Mouse (Mus musculus) intestine, postnatal 0 days (tissue): ENCODE measurements at regions not wholly inside any gene's neighbourhood (a gene's known extent, or its start where the extent isn't known, plus 50 kb on each side); places are given as distances from the start of the nearest gene placed in this dataset.

Source experiments
- ATAC-seq: fragments of 200-750 bp; cut with Nextera tagmentation; 2 replicates; pipeline ENCODE4 v1.8.0; 2017; ENCODE audit warnings: mild to moderate bottlenecking, moderate TSS enrichment, moderate library complexity
- H3K27ac ChIP-seq: fragments of 300-500 bp; sonication (generic); 2 replicates; pipeline ENCODE4 v1.5.1; 2014; ENCODE audit warnings: mild to moderate bottlenecking, low read depth, low read length, moderate library complexity
- H3K27me3 ChIP-seq: fragments of 300-500 bp; sonication (generic); replicated peaks from 2 replicates; pipeline ENCODE4 v1.6.1; 2014; ENCODE audit warnings: low read length, mixed read lengths; ENCODE audit not compliant: control insufficient read depth, insufficient read depth
- H3K36me3 ChIP-seq: fragments of 300-500 bp; sonication (generic); 2 replicates; pipeline ENCODE4 v1.6.1; 2014; ENCODE audit warnings: mild to moderate bottlenecking, moderate library complexity; ENCODE audit not compliant: control insufficient read depth, insufficient read depth
- H3K4me1 ChIP-seq: fragments of 300-500 bp; sonication (generic); replicated peaks from 2 replicates; pipeline ENCODE4 v1.6.1; 2014; ENCODE audit warnings: antibody characterized with exemption, low read length, mixed read lengths; ENCODE audit not compliant: control insufficient read depth, insufficient read depth
- H3K4me2 ChIP-seq: fragments of 300-500 bp; sonication (generic); replicated peaks from 2 replicates; pipeline ENCODE4 v1.6.1; 2014; ENCODE audit warnings: low read depth, mild to moderate bottlenecking, moderate library complexity
- H3K4me3 ChIP-seq: fragments of 300-500 bp; sonication (generic); 2 replicates; pipeline ENCODE4 v1.5.1; 2014; ENCODE audit warnings: low read depth, low read length
- H3K9ac ChIP-seq: fragments of 300-500 bp; sonication (generic); 2 replicates; pipeline ENCODE4 v1.6.1; 2014; ENCODE audit warnings: mild to moderate bottlenecking, low read depth, low read length
- H3K9me3 ChIP-seq: fragments of 300-500 bp; sonication (generic); 2 replicates; pipeline ENCODE4 v1.6.1; 2016; ENCODE audit warnings: mixed run types; ENCODE audit not compliant: control insufficient read depth
- CTCF ChIP-seq: sonication (generic); IDR thresholded peaks from 2 replicates; pipeline ENCODE4 v1.5.1; 2016; ENCODE audit warnings: low read depth, mild to moderate bottlenecking, control low read depth, antibody characterized with exemption, moderate library complexity
- WGBS: fragments of 180-500 bp; shearing (Covaris S2); extraction: QIAGEN DNeasy Blood & Tissue Kit; methylation state at CpG from one replicate; pipeline ENCODE4 v1.1.7; 2014; 5-methylcytosine and 5-hydroxymethylcytosine counted together

DNA sequence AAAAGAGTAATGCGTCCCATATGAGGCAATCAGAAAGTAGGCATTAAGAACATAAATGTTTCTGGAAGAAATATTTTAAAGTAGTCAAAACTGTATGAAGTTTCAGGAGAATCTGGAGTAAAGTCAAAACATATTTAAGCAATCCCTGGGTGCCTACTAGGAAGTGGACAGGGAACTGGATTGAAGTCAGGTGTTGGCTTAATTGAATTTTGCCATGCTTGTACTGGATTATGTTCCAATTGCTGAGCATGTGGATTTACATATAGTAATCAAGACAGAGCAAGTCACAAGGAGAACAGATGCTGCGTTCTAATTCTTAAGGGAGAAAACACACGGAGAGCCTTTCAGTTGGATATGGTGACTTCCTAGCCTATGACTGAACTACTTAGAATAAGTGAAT, 259.8 kb upstream of the Robo2 start:
- H3K27ac ChIP-seq: no peak overlapping the region
- no peak overlapping the region for H3K9ac ChIP-seq
- H3K4me1 ChIP-seq: no peaks in the 10 kb centered on the region
- no peaks in the 10 kb centered on the region for H3K9me3 ChIP-seq
- H3K4me3 ChIP-seq: no peak overlapping the region
- WGBS: 88% methylated on average over 3 of the region's 3 CpGs
- H3K4me2 ChIP-seq: no peak overlapping the region
- H3K36me3 ChIP-seq: no peaks in the 10 kb centered on the region
- H3K27me3 ChIP-seq: no peaks in the 10 kb centered on the region
- ATAC-seq: no peak
- no peak for TF ChIP-seq CTCF

- Histone ChIP-seq H3K27ac (no peak overlapping the region), H3K4me2 (no peak overlapping the region), H3K36me3 (no peaks in the 10 kb centered on the region), H3K9ac (no peak overlapping the region), H3K4me3 (no peak overlapping the region), H3K9me3 (no peaks in the 10 kb centered on the region), H3K4me1 (no peaks in the 10 kb centered on the region), H3K27me3 (no peaks in the 10 kb centered on the region)
- no peak for ATAC-seq
- WGBS: 73% methylated on average over 1 of the region's 1 CpGs
- TF ChIP-seq CTCF: no peak
Observed at GRCm38 (mm10) chr16:74664337-74664736, 252.7 kb upstream of the Robo2 start.

DNA sequence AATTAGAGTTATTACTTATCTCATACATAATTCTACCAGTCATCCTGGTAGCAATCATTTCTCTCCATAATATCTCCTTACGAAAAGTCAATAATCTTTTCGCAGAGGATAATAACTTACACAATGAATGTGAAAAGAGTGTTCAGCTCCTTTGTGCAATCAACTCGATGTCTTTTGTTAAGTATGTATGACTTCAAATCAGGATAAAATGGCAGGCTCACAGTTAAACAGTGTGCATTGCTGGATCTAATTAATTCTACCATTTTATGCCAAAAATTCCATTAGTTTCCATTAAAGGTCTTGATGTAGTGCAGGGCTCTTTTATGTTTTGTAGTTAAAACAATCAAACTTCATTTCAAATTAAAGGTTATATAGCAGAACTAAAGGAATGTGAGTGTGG, 239.6 kb upstream of the Robo2 start:
- Histone ChIP-seq H3K4me1 (no peaks in the 10 kb centered on the region), H3K36me3 (no peaks in the 10 kb centered on the region), H3K4me3 (no peak overlapping the region), H3K27ac (no peak overlapping the region), H3K4me2 (no peak overlapping the region), H3K9me3 (no peaks in the 10 kb centered on the region), H3K27me3 (no peaks in the 10 kb centered on the region), H3K9ac (no peak overlapping the region)
- no peak for TF ChIP-seq CTCF
- 81% methylated on average over 3 of the region's 3 CpGs for WGBS
- ATAC-seq: no peak

GRCm38 (mm10) chr16:74649207-74649606, 237.6 kb upstream of the Robo2 start:
- Histone ChIP-seq H3K9ac (no peak overlapping the region), H3K4me1 (no peaks in the 10 kb centered on the region), H3K36me3 (no peaks in the 10 kb centered on the region), H3K27ac (no peak overlapping the region), H3K9me3 (no peaks in the 10 kb centered on the region), H3K27me3 (no peaks in the 10 kb centered on the region), H3K4me2 (no peak overlapping the region), H3K4me3 (no peak overlapping the region)
- no peak for TF ChIP-seq CTCF
- no peak for ATAC-seq
- WGBS: 37% methylated on average over 2 of the region's 2 CpGs

- no peak for ATAC-seq
Observed at GRCm38 (mm10) chr16:74648384-74648783, 236.8 kb upstream of the Robo2 start.

GRCm38 (mm10) chr16:74644750-74645366, 233.2 kb upstream of the Robo2 start:
- no peak overlapping the region for H3K4me2 ChIP-seq
- no peak for ATAC-seq
- H3K9me3 ChIP-seq: no peaks in the 10 kb centered on the region
- H3K27me3 ChIP-seq: no peaks in the 10 kb centered on the region
- H3K9ac ChIP-seq: no peak overlapping the region
- no peaks in the 10 kb centered on the region for H3K36me3 ChIP-seq
- 79% methylated on average over 10 of the region's 10 CpGs for WGBS
- no peak overlapping the region for H3K27ac ChIP-seq
- H3K4me1 ChIP-seq: no peaks in the 10 kb centered on the region
- H3K4me3 ChIP-seq: no peak overlapping the region
- no peak for TF ChIP-seq CTCF

More at GRCm38 (mm10) chr16:74648384-74648783, 236.8 kb upstream of the Robo2 start:
- Histone ChIP-seq H3K4me2 (no peak overlapping the region), H3K36me3 (no peaks in the 10 kb centered on the region), H3K4me3 (no peak overlapping the region), H3K9me3 (no peaks in the 10 kb centered on the region), H3K27me3 (no peaks in the 10 kb centered on the region), H3K9ac (no peak overlapping the region), H3K27ac (no peak overlapping the region), H3K4me1 (no peaks in the 10 kb centered on the region)
- peak; percentile 45 for TF ChIP-seq CTCF

DNA sequence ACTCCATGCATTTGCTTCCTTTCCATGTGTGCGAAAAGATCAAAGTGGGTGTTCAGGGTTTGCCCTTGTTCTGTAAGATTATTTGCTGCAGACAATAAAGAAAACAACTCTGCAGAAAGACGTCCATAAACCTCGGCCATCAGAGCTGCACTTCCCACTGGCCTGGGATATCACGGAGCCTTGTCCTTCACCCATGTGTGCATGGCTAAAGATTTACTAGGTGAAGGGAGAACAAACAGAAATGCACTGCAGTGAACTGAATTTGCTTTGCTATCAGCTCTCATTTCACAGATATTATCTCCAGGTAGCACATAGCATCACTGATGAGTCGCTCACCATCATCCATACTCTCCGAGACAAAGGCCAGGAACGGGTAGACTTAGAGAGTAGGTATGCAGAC, 228.2 kb upstream of the Robo2 start:
- Histone ChIP-seq H3K9ac (no peak overlapping the region), H3K36me3 (no peaks in the 10 kb centered on the region), H3K4me2 (no peak overlapping the region), H3K4me3 (no peak overlapping the region), H3K9me3 (no peaks in the 10 kb centered on the region), H3K4me1 (no peaks in the 10 kb centered on the region), H3K27ac (no peak overlapping the region), H3K27me3 (no peaks in the 10 kb centered on the region)
- TF ChIP-seq CTCF: no peak
- no peak for ATAC-seq
- 36% methylated on average over 7 of the region's 7 CpGs for WGBS
